Mouse (Mus musculus) cerebellum, adult 11 months (tissue): Measurements from ENCODE around the gene Tmem178b.

Source experiments
- DNase-seq: peaks from one replicate; pipeline ENCODE4 v3.0.0; 2022

The Tmem178b gene

DNA sequence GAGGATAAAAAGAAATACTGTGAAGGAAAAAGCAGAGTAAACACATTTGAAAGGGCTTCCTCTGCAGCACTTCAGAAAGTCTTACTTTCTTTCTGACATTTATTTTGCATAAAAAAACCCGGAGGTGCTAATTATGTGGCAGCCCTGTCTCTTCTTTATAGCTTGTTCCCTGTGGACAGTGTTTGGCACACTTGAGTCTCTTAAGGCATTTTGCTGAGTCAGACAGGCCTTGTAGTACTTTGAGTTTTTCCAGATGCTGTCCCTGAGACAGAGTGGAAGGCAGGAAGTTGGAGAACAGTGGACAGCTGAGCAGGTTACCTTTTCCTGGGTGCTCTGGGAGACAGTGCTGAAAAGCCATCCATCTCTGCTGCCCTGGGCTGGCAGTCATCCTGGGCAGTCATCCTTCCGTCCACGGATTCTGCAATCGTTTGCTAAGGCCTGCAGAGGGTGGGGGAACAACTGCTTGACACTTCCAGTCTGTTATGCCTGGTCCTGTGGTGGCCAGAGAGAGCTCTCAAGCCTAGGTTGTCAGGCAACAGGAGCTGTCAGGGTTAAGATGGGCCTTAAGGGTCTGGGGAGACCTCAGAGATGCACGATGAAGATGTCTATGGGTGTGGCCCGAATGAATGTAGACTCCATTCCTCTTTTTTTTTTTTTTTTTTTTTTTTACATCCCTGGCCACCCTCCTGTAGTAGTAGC, 46.1 kb downstream of the Tmem178b start:
- DNase-seq, result no peak

GRCm38 (mm10) chr6:39926442-39926841, 53.4 kb downstream of the Tmem178b start:
- DNase-seq, result no peak

GRCm38 (mm10) chr6:39936590-39936989, 63.5 kb downstream of the Tmem178b start:
- DNase-seq, result no peak

- DNase-seq, result no peak
Measured at GRCm38 (mm10) chr6:39940920-39941319, 67.8 kb downstream of the Tmem178b start.

- no peak for DNase-seq
Measured at GRCm38 (mm10) chr6:39944854-39945253, 71.8 kb downstream of the Tmem178b start.

- no peak for DNase-seq
Measured at GRCm38 (mm10) chr6:39945670-39946440, 72.8 kb downstream of the Tmem178b start.

DNA sequence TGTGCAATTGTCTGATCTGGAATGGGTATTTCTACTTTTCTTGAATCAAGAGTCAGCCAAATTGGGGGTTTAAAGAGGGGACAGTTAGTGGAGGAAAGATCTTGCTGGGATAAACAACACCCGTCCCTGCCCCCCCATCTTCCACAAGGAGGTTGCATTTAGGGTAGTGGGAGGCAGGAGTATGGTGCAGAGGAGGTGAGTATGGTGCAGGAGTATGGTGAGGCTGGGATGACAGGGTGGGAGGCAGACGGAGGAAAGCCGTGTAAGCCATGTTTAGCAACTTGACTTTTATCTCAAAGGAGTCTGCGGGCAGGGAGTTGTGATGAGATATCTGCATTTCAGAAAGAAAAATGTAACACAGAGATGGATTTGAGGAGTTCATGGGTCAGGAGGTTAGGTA, 73.5 kb downstream of the Tmem178b start:
- DNase-seq, result no peak

DNA sequence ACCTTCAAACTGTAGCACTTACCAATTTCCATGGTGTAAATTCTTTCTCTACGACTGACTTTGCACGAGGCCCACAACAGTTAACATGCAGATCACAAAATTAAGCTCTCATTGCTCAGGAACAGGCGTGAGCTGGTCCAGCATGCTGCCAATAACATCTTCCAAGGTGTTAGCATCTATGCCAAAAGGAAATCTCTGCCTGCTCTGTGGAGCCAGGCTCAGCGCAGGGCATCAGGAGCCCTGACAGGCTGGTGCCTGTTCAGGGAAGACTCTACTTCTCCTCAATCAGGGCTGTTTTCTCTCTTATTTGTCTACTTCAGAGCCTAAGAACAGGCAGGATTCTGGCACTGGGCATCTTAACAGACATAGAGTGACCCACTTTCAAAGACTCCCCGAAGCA, 80.9 kb downstream of the Tmem178b start:
- no peak for DNase-seq

DNA sequence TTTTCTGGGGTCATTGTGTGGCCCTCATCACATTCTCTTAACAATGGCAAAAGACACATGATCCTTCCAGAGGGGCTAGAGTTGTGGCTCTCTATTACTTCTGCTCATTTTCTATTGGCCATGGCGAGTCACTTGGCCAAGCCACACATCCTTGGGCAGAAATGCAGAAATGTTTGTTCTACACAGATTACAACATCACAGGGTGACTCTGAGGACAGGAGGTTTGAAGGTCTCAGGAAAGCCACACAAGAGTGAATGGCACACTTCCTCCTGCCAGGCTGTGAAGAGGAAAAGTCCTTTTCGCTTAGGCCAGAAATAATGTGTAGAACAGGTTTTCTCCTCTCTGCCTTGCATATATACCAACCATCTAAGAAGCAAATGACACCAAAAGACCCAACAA, 82.1 kb downstream of the Tmem178b start:
- DNase-seq, result no peak

DNA sequence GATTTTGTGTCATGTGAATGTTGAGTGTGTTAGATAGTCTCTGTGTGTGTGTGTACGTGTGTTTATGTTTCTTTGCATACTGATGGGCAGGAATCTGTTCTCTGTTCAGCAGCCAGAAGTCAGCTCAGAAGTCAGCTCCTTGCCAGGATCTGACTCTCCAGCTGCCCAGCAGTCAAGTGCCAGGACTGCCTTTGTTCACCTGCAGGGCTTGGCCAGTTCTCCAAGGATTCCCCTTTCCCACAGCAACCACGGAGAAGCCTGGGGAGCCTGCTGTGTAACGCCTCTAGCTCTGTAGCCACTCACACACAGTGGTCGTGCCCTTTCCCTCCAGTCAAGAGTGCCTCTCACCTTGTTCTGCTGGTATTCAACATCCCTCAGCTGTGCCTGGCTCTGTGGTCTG, 91.5 kb downstream of the Tmem178b start:
- peak; percentile 28 for DNase-seq

GRCm38 (mm10) chr6:39970281-39970680, 97.2 kb downstream of the Tmem178b start:
- DNase-seq, result no peak

GRCm38 (mm10) chr6:39978942-39979341, 105.9 kb downstream of the Tmem178b start:
- DNase-seq, result no peak

DNA sequence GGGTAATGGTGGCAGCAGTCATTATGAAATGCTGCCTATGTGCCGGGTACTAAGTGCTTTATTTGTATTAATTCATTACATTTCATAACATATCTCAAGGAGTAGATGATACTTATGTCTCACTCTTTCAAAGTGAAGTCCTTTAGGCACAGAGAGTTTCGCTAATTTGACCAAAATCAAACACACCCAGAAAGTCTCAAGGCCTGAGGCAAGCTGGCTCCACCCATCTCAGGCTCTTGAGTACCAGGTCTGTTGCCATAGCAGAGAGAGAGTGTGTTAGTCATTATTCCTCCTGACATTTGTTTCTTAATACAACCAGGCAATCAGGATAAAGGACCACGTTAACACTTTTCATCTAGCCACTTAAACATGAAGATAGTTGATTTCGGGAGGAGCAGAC, 117.7 kb downstream of the Tmem178b start:
- DNase-seq, result no peak

GRCm38 (mm10) chr6:39991922-39992321, 118.9 kb downstream of the Tmem178b start:
- DNase-seq, result no peak

DNA sequence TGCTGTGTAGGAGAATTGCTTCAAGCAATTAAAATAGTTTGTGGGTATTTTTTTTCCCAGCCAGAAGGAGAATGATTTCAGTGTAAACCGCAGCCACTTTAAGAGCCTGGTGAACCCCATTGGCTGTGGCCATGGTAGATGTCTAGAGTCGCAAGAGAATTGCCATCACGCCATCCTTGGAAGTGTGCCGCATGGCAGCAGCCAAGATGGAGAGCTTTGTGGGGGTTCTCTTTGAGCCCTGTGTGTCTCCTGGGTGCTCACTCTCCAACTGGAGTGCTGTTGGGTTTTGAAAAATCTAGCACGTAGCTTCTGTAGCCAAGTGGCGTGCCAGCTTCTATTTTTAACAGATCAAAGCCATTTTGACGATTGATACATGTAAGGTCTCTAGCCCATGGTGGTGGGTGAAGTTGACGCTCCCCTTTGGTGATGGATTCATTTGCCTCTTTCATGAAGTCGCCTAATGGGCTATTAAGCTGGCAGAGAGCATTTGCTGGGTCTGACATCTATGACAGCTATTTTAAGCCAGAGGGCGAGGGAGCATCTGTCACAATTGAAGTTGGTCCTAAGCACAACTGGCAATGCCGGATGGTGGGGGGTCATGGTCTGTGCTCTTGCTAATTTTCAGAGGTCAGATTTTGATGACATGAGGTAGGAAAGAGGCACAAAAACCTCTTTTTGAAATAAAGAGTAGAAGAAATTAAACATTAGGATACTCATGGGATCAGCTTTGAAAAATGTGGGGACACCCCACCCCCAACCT, 133.1 kb downstream of the Tmem178b start:
- DNase-seq, result no peak

GRCm38 (mm10) chr6:40008166-40008907, 135.3 kb downstream of the Tmem178b start:
- DNase-seq, result no peak

DNA sequence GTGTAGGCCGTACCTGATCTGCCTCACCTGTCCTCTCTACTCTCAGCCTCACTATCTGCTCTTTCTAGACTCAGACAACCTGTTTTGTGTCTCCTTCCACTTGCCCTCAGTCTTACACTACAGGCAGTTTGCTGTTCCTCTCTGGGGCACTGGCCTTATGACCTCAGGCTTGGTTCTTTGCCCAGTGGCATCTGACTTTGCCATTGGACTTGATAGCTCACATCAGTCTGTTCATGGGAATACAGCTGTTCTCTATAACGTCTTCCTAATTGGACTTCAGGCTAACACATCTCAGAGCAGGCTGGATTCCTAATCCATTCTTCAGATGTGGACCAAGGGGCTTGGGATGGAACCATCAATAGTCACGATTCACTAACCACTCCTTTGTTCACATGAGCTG, 136.6 kb downstream of the Tmem178b start:
- DNase-seq, result no peak

- DNase-seq, result no peak
Measured at GRCm38 (mm10) chr6:40011066-40011465, 138.0 kb downstream of the Tmem178b start.

- DNase-seq, result no peak
Measured at GRCm38 (mm10) chr6:40011609-40012008, 138.5 kb downstream of the Tmem178b start.

- DNase-seq, result no peak
Measured at GRCm38 (mm10) chr6:40013407-40013806, 140.3 kb downstream of the Tmem178b start.

DNA sequence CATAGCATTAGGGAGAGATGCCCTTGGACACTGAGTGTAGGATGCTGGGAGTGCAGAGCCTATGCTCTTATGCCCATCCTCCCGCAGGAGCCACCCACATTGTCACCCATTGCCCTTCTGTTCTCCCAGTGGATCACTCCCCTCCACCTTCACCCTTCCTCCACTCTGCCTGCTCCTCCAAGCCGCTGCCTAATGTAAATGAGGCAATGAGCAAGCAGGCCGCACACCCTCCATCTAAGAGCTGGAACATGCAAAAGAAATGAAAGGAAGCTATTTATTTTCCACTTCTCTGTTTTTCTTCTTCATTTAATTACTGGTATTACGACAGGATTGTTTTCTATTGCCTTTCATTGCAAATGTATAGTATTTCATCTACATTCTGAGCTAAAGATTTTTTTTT, 142.1 kb downstream of the Tmem178b start:
- no peak for DNase-seq

GRCm38 (mm10) chr6:40015711-40016460, 142.8 kb downstream of the Tmem178b start:
- DNase-seq, result no peak
